Mouse (Mus musculus) retina, adult 2 months (tissue): ENCODE results near the gene Tox2.
A peak's percentile ranks its signal among the peaks of the same experiment; 100 is the strongest.

Experiments
- DNase-seq: peaks from one replicate; pipeline ENCODE4 v3.0.0-alpha.2; 2012; ENCODE audit warnings: low read depth, low spot score

The Tox2 gene

GRCm38 (mm10) chr2:163317281-163317680 lies 114.4 kb downstream of the Tox2 start:
- DNase-seq, result no peak

GRCm38 (mm10) chr2:163318777-163319176 lies 115.9 kb downstream of the Tox2 start:
- no peak for DNase-seq

GRCm38 (mm10) chr2:163323163-163323562 lies 120.2 kb downstream of the Tox2 start:
- no peak for DNase-seq

- DNase-seq, result peak; percentile 23
Measured at GRCm38 (mm10) chr2:163330742-163331141, 127.8 kb downstream of the Tox2 start.

- no peak for DNase-seq
Measured at GRCm38 (mm10) chr2:163331423-163331822, 128.5 kb downstream of the Tox2 start.

GRCm38 (mm10) chr2:163332368-163333055 lies 129.6 kb downstream of the Tox2 start:
- DNase-seq, result no peak

- DNase-seq, result peak; percentile 57
Measured at GRCm38 (mm10) chr2:163340263-163340662, 137.3 kb downstream of the Tox2 start.

GRCm38 (mm10) chr2:163343671-163344070 lies 140.7 kb downstream of the Tox2 start:
- DNase-seq, result no peak

GRCm38 (mm10) chr2:163344976-163345660 lies 142.2 kb downstream of the Tox2 start:
- DNase-seq, result no peak

- DNase-seq, result no peak
Measured at GRCm38 (mm10) chr2:163346497-163346896, 143.6 kb downstream of the Tox2 start.

GRCm38 (mm10) chr2:163347517-163348184 lies 144.7 kb downstream of the Tox2 start:
- no peak for DNase-seq

GRCm38 (mm10) chr2:163348677-163349076 lies 145.8 kb downstream of the Tox2 start:
- DNase-seq, result no peak

- DNase-seq, result no peak
Measured at GRCm38 (mm10) chr2:163349411-163349810, 146.5 kb downstream of the Tox2 start.

GRCm38 (mm10) chr2:163350443-163350842 lies 147.5 kb downstream of the Tox2 start:
- no peak for DNase-seq

- DNase-seq, result no peak
Measured at GRCm38 (mm10) chr2:163353731-163354130, 150.8 kb downstream of the Tox2 start.

- DNase-seq, result no peak
Measured at GRCm38 (mm10) chr2:163355666-163356065, 152.7 kb downstream of the Tox2 start.

GRCm38 (mm10) chr2:163356113-163356840 lies 153.4 kb downstream of the Tox2 start:
- DNase-seq, result no peak

- no peak for DNase-seq
Measured at GRCm38 (mm10) chr2:163358662-163359061, 155.7 kb downstream of the Tox2 start.

- no peak for DNase-seq
Measured at GRCm38 (mm10) chr2:163359253-163359652, 156.3 kb downstream of the Tox2 start.

- no peak for DNase-seq
Measured at GRCm38 (mm10) chr2:163360858-163361623, 158.1 kb downstream of the Tox2 start.
